Mouse (Mus musculus) kidney, embryonic 14.5 days (tissue): ENCODE measurements around the gene Glrb. TPM values are rescaled to one million over a fixed set of nuclear protein-coding genes. Genes with fewer than 3 reads are reported as not detected.
A peak's percentile ranks its signal among the peaks of the same experiment; 100 is the strongest.

ENCODE experiments used
- ATAC-seq: fragments of 200-750 bp; cut with Nextera tagmentation; 2 replicates; pipeline ENCODE4 v1.8.0; 2017; ENCODE audit warnings: moderate number of reproducible peaks, mild to moderate bottlenecking, moderate TSS enrichment, moderate library complexity; ENCODE audit not compliant: low FRiP score, low TSS enrichment
- H3K27ac ChIP-seq: fragments of 300-500 bp; sonication (generic); 2 replicates; pipeline ENCODE4 v1.5.1; 2014; ENCODE audit warnings: low read depth, mild to moderate bottlenecking, low read length, moderate library complexity, mixed read lengths
- H3K27me3 ChIP-seq: fragments of 300-500 bp; sonication (generic); 2 replicates; pipeline ENCODE4 v1.6.1; 2014; ENCODE audit warnings: mild to moderate bottlenecking, low read length; ENCODE audit not compliant: control insufficient read depth, insufficient read depth
- H3K36me3 ChIP-seq: fragments of 300-500 bp; sonication (generic); 2 replicates; pipeline ENCODE4 v1.6.1; 2014; ENCODE audit warnings: low read length, mixed read lengths; ENCODE audit not compliant: control insufficient read depth, insufficient read depth
- H3K4me1 ChIP-seq: fragments of 300-500 bp; sonication (generic); 2 replicates; pipeline ENCODE4 v1.6.1; 2014; ENCODE audit warnings: low read length, mixed read lengths; ENCODE audit not compliant: control insufficient read depth, insufficient read depth
- H3K4me2 ChIP-seq: fragments of 300-500 bp; sonication (generic); replicated peaks from 2 replicates; pipeline ENCODE4 v1.6.1; 2014; ENCODE audit warnings: low read depth, mild to moderate bottlenecking, low read length
- H3K4me3 ChIP-seq: fragments of 300-500 bp; sonication (generic); 2 replicates; pipeline ENCODE4 v1.5.1; 2014; ENCODE audit warnings: mild to moderate bottlenecking, low read length
- H3K9ac ChIP-seq: fragments of 300-500 bp; sonication (generic); 2 replicates; pipeline ENCODE4 v1.6.1; 2014; ENCODE audit warnings: low read depth, mild to moderate bottlenecking, low read length, moderate library complexity
- H3K9me3 ChIP-seq: fragments of 300-500 bp; sonication (generic); 2 replicates; pipeline ENCODE4 v1.6.1; 2016; ENCODE audit warnings: low read length; ENCODE audit not compliant: control insufficient read depth
- WGBS: fragments of 180-500 bp; shearing (Covaris S2); extraction: QIAGEN DNeasy Blood & Tissue Kit; methylation state at CpG from one replicate; pipeline ENCODE4 v1.1.7; 2014; 5-methylcytosine and 5-hydroxymethylcytosine counted together
- polyA plus RNA-seq: library from polyadenylated mRNA; unstranded; fragments of >200 nt; fragmentation: Nextera tagmentation; extraction: Ambion mirVana; gene quantifications from 2 replicates; pipeline ENCODE4 v1.2.1, GENCODE M21; 2014

Glrb gene
- polyA plus RNA-seq: 8.9 and 9.4 TPM in 2 replicates

- Histone ChIP-seq H3K9me3 (no peaks in the 10 kb centered on the region), H3K4me1 (no peaks in the 10 kb centered on the region), H3K4me3 (peak within 1 kb of the TSS; percentile 74), H3K27me3 (no peaks in the 10 kb centered on the region), H3K4me2 (peak within 1 kb of the TSS; percentile 97), H3K9ac (peak within 1 kb of the TSS; percentile 80), H3K36me3 (no peaks in the 10 kb centered on the region), H3K27ac (no peak within 1 kb of the TSS)
- under 1% methylated on average over 60 of the region's 76 CpGs for WGBS
- ATAC-seq: peak; percentile 93
Measured at GRCm38 (mm10) chr3:80913111-80913778, at the start of gene Glrb. Gene Glrb, minus strand, starts transcription at chr3:80913660.

- H3K4me2 ChIP-seq: no peak overlapping the region
- H3K9ac ChIP-seq: no peak overlapping the region
- no peaks in the 10 kb centered on the region for H3K9me3 ChIP-seq
- H3K36me3 ChIP-seq: no peaks in the 10 kb centered on the region
- no peak overlapping the region for H3K27ac ChIP-seq
- no peaks in the 10 kb centered on the region for H3K4me1 ChIP-seq
- no peak overlapping the region for H3K4me3 ChIP-seq
- ATAC-seq: no peak
- no peaks in the 10 kb centered on the region for H3K27me3 ChIP-seq
Measured at GRCm38 (mm10) chr3:80959965-80960364, 46.5 kb upstream of the Glrb start.

- Histone ChIP-seq H3K36me3 (no peaks in the 10 kb centered on the region), H3K4me3 (no peak overlapping the region), H3K4me1 (no peaks in the 10 kb centered on the region), H3K9ac (no peak overlapping the region), H3K4me2 (no peak overlapping the region), H3K9me3 (no peaks in the 10 kb centered on the region), H3K27me3 (no peaks in the 10 kb centered on the region), H3K27ac (no peak overlapping the region)
- WGBS: 58% methylated on average over 1 of the region's 1 CpGs
- peak; percentile 73 for ATAC-seq
Measured at GRCm38 (mm10) chr3:80958591-80958990, 45.1 kb upstream of the Glrb start.

GRCm38 (mm10) chr3:80913779-80914284, 372 bp upstream of the Glrb start:
- ATAC-seq: peak; percentile 58; the same call in 1 of the 2 replicates
- peak overlapping the region; percentile 97 for H3K4me2 ChIP-seq
- H3K27ac ChIP-seq: no peak overlapping the region
- H3K27me3 ChIP-seq: no peaks in the 10 kb centered on the region
- H3K4me1 ChIP-seq: no peaks in the 10 kb centered on the region
- H3K4me3 ChIP-seq: peak overlapping the region; percentile 74
- no peaks in the 10 kb centered on the region for H3K36me3 ChIP-seq
- 25% methylated on average over 6 of the region's 6 CpGs for WGBS
- H3K9ac ChIP-seq: peak overlapping the region; percentile 80
- H3K9me3 ChIP-seq: no peaks in the 10 kb centered on the region

- 70% methylated on average over 5 of the region's 5 CpGs for WGBS
- Histone ChIP-seq H3K4me2 (no peak overlapping the region), H3K9me3 (no peaks in the 10 kb centered on the region), H3K27me3 (no peaks in the 10 kb centered on the region), H3K4me1 (peaks cover 11% of the 10 kb centered on the region), H3K4me3 (no peak overlapping the region), H3K9ac (no peak overlapping the region), H3K27ac (no peak overlapping the region), H3K36me3 (no peaks in the 10 kb centered on the region)
- no peak for ATAC-seq
Measured at GRCm38 (mm10) chr3:80894745-80895480, 18.5 kb downstream of the Glrb start.

- no peak overlapping the region for H3K9ac ChIP-seq
- no peaks in the 10 kb centered on the region for H3K36me3 ChIP-seq
- no peak overlapping the region for H3K4me2 ChIP-seq
- 90% methylated on average over 5 of the region's 5 CpGs for WGBS
- no peak for ATAC-seq
- no peak overlapping the region for H3K4me3 ChIP-seq
- no peaks in the 10 kb centered on the region for H3K27me3 ChIP-seq
- H3K27ac ChIP-seq: no peak overlapping the region
- peaks cover 11% of the 10 kb centered on the region for H3K4me1 ChIP-seq
- no peaks in the 10 kb centered on the region for H3K9me3 ChIP-seq
Measured at GRCm38 (mm10) chr3:80894328-80894727, 19.1 kb downstream of the Glrb start.

GRCm38 (mm10) chr3:80893055-80893690, 20.3 kb downstream of the Glrb start:
- Histone ChIP-seq H3K27ac (0 out of 2 replicates have a peak overlapping the region, but pooled peaks have one; percentile 9), H3K4me2 (no peak overlapping the region), H3K9ac (no peak overlapping the region), H3K4me1 (peaks cover 11% of the 10 kb centered on the region), H3K36me3 (no peaks in the 10 kb centered on the region), H3K9me3 (no peaks in the 10 kb centered on the region), H3K4me3 (no peak overlapping the region), H3K27me3 (no peaks in the 10 kb centered on the region)
- no peak for ATAC-seq
- WGBS: 31% methylated on average over 4 of the region's 4 CpGs

GRCm38 (mm10) chr3:80891087-80891486, 22.4 kb downstream of the Glrb start:
- Histone ChIP-seq H3K4me1 (peaks cover 11% of the 10 kb centered on the region), H3K4me2 (no peak overlapping the region), H3K9ac (no peak overlapping the region), H3K27me3 (no peaks in the 10 kb centered on the region), H3K4me3 (no peak overlapping the region), H3K27ac (no peak overlapping the region), H3K36me3 (no peaks in the 10 kb centered on the region), H3K9me3 (no peaks in the 10 kb centered on the region)
- WGBS: 35% methylated on average over 4 of the region's 4 CpGs
- ATAC-seq: no peak

GRCm38 (mm10) chr3:80885174-80885573, 28.3 kb downstream of the Glrb start:
- H3K36me3 ChIP-seq: no peaks in the 10 kb centered on the region
- 53% methylated on average over 1 of the region's 1 CpGs for WGBS
- ATAC-seq: no peak
- H3K4me2 ChIP-seq: no peak overlapping the region
- no peaks in the 10 kb centered on the region for H3K27me3 ChIP-seq
- no peaks in the 10 kb centered on the region for H3K4me1 ChIP-seq
- H3K9me3 ChIP-seq: no peaks in the 10 kb centered on the region
- no peak overlapping the region for H3K9ac ChIP-seq
- H3K4me3 ChIP-seq: no peak overlapping the region
- H3K27ac ChIP-seq: no peak overlapping the region
